Mouse (Mus musculus) layer of hippocampus, postnatal 10 days (tissue): ENCODE measurements around the gene Rab7. TPM values are rescaled to one million over a fixed set of nuclear protein-coding genes. Genes with fewer than 3 reads are reported as not detected.
A peak's percentile ranks its signal among the peaks of the same experiment; 100 is the strongest.

ENCODE experiments used
- DNase-seq, 2 experiments: peaks; one replicate each; pipeline ENCODE4 v3.0.0; 2021; ENCODE audit warnings: low spot score in 2 of 2
- long read RNA-seq: library from polyadenylated mRNA; stranded (forward); transcript quantifications from one replicate; pipeline ENCODE4 v2.0.0, GENCODE M21; 2023
- total RNA-seq, 2 experiments: library from RNA; stranded (reverse); gene quantifications; 2 replicates each; pipeline ENCODE4 v1.2.3; 2021

The Rab7 gene
- 100 to 1,000 TPM; 290 to 295 TPM for total RNA-seq
- long read RNA-seq, transcript Rab7-205 (6 exons, 2,159 nt): major isoform, 498 of 544 reads
- long read RNA-seq, partial matches to known transcripts: 8 of 544 reads
- long read RNA-seq, other reads (novel, unspliced or antisense): 37 of 544 reads

DNA sequence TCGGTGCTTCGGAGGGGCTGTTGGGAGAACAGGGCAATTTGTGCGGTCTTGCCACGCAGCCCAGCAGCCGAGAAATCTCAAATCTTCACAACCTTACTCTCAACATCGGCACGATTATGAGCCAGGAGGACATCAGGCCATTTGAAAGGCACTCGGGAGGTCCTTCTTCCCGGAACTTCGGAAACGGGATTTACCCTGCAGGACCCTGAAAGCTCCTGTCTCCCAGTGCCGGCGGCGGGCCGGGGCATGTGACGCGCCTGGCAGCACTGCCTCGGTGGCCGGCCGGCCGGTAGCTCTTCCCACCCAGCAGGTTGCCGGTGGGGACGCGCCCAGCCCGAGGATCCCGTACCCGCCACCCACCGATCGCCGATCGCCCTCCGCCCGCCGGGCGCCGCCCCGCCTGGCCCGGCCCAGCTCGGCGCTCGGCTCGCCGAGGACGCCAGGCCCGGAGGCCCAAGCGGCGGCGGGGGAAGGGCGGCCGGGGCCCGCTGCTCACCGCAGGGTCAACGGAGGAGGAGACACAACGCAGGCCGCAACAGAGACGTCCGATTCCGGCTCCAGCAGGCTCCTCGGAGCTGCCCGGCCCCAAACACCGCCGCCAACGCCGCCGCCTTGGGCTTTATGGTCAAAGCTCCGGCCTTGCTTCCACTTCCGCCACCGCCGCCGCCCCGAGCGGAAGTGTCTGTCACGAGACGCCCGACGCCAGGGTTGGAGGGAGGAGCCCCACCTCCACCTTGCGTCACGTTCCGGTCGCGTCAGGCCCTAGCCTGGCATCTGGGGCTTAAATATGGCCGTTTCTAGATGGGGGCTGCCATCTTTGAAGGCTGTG lies at the start of gene Rab7:
TSS of gene Rab7 (minus strand) at position 694 of the 829 bp plus-strand sequence.
- DNase-seq: peak; percentile 93 to 96

DNA sequence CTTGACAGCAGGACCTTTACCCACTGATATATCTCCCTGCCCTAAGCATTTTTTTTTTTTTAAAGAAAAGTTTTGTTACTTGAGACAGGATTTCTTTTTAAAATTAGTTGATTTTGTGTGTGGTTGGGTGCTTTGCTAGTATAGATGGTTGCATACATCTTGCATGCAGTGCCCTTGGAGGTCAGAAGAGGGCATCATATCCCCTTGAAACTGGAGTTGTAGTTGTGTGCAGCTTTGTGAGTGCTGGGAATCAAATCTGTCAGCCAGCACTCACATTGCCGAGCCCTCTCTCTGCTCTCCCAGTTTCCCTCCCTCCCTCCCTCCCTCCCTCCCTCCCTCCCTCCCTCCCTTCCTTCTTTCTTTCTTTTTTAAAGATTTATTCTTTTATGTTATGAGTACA lies 43.9 kb upstream of the Rab7 start:
- DNase-seq: no peak

DNA sequence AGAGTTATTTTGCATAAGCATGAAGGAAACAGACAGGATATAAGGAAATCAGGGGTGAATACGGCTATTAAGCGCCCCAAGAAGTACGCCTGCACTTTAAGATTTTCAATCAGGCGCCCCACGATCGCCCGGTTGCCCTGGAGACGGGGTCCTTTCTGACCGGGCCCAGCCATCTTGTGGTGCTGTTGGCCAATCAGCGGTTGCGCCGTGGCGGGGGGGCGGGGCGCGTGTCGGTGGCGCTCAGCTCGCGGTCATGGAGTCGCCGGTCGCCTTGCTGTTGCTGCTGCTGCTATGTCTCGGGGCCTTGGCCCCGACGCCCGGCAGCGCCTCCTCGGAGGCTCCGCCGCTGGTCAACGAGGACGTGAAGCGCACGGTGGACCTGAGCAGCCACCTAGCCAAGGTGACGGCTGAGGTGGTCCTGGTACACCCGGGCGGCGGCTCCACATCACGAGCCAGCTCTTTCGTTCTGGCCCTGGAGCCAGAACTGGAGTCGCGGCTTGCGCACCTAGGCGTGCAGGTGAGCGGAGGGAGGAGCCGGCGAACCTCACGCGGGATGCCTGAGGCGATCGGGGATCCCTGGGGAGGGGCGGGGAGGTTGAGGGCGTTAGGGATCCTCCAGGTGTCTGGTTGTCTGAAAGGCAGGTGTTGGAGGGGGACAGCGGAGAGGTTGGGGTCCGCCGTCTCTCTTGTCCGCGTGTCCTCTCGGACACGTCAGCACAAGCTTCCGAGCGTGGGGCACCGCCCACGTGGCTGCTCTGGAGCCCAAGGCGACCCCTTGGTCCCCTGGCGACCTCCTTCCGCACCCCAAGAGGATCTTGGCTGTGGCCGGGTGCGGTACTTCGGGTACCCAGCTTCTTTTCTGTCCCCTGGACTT lies 39.4 kb upstream of the Rab7 start, which contains the start of gene Rpn1:
TSS of gene Rpn1 (plus strand) at position 205 of the 874 bp plus-strand sequence.
- DNase-seq: peak; percentile 97 to 98

DNA sequence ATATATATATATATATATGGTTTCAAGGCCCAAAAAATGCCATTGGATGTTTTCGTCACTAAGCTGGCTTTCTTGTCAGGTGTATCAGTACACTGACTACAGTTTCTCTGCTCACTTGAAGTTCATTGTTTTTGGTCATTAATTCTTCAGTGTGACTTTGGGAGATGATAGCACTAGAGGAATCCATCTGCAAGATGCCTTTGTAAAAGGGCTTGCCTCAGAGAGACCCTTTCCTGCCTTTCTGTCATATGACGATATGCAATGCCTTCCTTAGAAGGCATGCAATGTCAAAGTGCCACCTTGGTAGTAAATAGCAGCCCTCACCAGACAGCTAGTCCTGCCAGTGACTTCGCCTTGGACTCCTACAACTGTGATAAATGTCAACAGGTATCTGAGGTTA lies 38.6 kb upstream of the Rab7 start:
- DNase-seq: no peak

DNA sequence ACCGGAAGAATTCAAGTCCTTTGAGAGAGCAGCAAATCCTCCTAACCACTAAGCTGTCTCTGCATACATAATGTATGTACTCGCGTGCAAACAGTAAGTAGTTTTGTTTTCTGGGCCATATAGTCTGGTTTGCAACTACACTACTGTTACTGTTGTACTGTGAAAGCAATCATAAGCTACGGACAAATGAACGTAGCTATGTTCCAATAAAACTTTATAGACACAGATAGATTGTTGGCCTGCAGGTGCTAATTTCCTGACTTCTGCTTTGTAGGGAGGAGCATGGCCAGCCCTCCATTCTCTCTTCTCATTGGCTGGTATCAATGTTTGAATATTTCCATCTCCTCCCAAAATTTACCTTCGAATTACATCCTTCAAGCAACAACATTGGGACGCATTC lies 38.0 kb upstream of the Rab7 start:
- no peak for DNase-seq

DNA sequence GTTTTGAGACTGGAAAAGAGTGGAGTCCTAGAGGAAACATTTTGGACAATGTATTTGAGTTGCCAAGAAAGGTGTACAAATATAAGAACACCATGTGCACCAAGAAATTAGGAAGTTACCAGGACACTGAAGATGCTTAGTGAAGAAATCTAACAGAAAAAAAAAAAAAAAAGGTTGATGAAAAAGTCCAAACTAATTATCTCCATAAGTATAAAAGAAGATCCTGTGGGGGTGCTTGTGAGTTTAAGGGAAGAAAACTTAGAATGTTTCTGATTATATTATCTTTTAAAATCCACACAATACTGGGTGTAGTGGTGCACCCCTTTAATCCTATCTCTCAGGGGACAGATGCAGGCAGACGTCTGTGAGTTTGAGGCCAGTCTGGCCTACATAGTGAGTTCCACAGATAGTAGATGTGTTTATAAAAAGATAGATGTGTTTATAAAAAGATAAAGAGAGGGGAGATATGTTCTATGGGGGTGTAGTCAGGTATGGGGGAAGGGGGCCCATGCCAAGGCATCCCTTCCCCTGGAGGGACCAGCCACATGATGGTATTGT lies 31.0 kb upstream of the Rab7 start:
- DNase-seq: no peak

DNA sequence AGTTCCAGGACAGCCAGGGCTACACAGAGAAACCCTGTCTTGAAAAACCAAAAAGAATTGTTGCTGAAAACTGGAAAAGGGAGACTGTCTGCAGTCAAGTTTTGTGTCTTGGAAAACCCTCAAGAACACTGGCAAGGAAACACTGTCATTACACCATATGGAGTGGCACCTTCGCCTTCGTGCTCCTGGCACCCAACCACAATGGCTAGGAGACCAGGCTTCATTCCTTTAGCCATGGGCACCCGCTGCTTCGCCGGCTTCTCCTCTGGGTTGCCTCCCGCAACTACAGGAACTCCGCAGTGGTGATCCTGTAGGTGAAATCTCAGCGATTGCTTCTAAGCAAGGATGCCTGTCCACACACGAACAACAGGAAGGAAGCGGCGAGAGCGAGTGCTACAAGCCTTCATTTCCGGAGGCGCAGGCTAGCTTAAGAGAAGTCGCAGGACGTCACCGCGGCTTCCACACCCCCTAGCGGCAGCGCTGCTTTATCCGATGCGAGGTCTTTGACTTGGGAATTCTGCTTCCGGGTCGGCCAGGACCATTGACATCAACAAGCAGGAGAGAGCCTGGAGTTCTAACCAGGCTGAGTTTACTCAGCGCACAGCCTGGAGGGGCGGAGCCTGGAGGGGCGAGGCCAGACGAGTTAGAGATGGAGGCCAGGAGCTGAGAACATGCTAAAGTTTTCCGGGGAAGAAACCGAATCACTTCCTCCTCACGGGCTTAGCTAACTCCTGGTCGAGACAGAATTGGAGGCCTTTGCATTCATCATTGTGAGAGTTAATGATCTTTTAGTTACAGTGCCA lies 29.9 kb upstream of the Rab7 start:
- DNase-seq: peak; percentile 95

DNA sequence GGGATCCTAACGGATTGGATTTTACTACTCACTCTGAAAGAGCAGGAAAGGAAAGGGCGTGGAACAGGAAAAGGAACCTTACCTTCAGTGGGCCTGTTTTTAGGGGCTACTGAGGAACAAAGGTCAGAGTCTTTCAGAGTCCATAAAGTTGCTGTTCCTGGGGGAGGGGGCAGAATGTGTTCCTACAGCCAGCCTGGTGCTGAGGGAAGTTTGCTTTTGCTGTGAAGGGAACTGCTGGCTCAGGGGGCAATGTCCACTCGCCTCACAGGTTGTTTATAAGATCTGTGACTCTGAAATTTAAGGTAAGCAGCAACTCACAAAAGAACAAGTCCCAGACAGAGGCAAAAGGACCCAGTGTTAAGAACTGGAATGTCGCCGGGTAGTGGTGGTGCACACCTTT lies 26.1 kb upstream of the Rab7 start:
- DNase-seq: no peak

DNA sequence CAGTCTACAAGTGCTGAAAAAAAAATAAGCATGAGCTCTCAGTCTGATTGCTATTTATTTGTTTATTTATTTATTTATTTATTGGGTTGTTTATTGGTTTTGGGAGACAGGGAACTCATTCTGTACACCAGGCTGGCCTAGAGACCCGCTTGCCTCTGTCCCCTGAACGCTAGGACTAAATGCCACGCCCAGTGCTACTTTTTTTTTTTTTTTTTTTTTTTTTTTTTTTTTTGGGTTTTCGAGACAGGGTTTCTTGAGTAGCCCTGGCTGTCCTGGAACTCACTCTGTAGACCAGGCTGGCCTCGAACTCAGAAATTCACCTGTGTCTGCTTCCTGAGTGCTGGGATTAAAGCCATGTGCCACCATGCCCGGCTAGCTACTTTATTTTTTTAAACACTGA lies 25.4 kb upstream of the Rab7 start:
- no peak for DNase-seq

DNA sequence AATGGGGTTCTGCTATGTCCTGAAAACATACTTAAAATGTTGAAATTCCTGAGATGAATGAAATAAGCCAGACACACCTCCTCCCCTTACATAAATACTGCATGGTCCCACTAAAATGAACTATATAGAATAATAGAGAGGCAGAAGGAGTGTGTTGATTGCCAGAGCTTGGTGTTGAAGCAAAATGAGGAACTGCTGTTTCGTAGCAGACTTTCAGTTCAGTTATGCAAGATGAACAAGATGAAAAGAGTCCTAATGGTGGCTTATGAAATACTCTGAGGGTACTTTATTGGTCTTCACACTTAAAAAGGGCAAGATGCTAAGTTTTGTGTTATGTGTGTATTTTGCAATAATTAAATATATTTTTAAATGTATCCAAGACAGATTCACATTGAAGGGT lies 23.7 kb upstream of the Rab7 start:
- no peak for DNase-seq

DNA sequence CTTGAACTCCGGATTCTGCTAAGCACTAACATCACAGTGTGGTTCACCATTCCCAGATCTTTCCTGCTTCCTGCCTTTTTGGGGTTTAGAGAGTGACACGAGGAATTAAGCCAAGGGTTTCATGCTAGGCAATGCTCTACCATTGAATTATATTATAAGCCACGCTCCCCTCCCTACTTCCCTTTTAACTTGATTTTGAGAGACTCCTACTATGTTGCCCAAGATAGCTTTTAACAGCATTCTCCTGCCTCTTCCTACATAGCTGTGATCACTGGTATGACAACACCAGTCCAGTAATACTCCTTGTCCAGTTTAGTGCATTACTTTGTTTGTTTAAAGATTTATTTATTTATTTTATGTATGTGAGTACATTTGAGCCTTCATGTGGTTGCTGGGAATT lies 22.7 kb upstream of the Rab7 start:
- no peak for DNase-seq

DNA sequence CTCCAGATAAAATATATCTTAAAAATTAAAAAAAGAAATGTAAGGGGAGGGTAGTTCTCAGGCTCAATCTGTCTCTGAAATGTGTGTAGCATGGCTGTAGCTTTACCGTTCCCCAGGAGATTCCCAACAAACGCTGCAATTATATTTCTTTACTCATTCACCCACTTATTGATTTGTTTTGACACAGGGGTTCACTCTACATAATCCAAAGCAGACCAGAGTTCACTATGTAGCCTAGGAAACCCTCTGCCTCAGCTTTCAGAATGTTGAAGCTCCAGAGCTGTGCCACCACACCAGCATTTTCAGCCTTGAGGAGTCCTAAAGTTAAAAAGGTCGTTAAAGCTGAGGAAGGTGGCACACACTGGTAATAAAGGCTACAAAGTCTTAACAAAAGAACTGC lies 20.9 kb upstream of the Rab7 start:
- DNase-seq: no peak

DNA sequence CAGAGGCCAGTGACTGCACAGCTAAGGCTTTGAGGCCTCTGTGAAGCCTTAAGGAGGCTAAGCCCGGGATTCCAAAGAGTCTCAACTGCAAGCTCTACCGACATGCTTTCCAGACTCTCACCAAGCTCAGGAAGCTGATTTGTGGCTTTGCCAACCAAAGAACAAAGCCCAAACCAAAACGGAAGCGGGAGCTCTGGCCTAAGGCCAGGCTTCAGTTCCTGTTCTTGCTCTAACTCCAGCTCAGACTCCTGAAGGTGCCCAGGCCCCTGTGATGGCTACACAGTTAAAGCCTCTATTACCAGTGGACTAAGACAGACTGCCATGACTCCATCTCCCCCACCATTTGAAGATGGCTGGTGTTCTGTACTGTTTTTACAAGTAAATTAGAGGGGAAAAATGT lies 20.0 kb upstream of the Rab7 start:
- peak; percentile 16 to 37 for DNase-seq

DNA sequence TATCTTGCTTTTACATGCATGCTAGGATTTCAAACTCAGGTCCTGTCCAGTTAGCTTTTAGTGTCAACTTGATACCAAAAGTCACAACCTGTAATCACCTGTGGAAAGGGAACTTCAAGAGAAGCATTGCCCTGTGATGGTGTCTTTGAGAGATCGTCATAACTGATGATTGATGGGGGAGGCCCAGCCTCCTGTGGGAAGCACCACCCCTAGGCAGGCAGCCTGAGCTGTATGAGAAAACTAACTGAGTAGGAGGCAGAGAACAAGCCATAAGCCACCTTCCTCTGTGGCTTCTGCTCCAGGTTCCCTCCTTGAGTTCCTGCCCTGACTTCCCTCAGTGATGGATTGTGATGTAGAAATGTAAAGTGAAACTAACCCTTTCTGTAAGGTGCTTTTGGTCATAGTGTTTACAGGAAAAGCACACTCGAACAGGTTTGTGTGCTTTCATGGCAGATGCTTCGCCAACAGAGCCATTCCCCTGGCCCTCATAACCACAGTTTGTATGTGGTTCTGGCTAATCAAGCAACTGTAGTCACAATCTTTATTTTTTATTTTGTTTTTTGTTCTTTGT lies 19.1 kb upstream of the Rab7 start:
- DNase-seq: no peak

DNA sequence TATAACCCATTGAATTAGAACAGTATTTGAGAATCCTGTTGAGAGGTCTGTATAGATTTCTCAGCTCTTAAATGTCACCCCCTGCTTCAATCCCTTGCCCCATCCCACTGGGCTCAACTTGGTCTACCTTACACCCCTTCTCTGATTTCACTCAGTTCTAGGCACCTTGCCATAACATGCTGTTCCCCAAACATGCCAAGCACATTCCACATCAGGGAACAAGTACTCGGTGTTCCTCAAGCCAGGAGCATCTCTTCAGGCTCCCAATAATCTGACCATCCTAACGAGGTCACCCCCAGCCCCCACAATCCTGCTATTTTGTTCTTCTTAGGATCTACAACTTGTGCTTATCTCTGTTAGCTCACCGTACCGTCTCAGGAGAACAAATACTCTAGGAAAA lies 17.3 kb upstream of the Rab7 start:
- no peak for DNase-seq

DNA sequence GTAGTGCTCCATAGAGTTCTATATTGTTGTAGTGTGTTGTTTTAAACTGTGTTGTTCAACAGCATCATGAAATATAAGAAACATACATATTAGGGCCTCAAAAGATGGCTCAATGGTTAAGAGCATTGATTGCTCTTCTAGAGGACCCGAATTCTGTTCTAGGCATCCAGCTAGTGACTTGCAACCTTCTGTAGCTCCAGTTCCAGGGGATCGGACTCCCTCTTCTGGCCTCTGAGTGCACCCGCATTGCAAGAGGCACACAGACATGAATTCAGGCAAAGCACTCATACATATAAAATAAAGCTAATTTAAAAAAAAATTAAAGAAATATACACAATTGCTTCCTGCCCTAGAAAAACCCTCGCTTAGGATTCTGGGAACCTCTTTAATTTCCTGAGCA lies 16.3 kb upstream of the Rab7 start:
- DNase-seq: no peak

DNA sequence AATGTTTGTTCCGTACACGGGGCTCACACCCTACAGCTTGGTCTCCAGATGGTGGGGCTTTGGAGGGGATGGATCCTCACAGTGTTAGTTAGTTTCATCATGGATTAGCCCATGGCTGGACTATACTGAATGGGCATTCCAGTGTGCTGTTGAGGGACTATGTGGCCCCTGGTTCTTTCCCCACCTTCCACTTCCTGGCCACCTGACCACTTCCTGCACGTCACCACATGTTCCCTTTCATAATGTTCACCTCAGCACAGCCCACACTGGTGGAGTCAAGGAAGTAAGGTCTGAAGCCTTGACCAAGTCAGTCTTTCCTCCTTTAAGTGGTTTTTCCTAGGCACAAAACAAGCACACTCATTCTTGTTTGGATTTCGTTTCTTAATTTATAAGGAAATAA lies 15.5 kb upstream of the Rab7 start:
- no peak for DNase-seq

DNA sequence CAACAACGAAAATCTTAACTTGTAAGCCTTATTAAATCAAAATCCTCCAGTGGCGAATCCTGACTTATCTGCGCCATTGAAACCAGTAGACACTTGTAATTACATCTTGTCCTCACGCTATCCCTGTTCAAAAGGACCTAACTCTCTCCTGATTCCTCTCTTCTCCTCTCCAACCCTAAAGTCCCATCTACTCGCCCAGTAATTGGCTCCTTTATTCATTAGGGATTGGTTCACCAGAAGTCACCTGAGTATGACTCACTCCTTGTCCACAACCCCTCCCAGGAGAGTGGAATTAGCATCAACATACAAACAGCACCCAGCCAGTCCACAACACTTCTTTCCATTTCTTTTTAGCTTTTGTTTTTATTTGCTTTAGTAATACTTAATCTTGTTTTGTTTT lies 14.8 kb upstream of the Rab7 start:
- no peak for DNase-seq

DNA sequence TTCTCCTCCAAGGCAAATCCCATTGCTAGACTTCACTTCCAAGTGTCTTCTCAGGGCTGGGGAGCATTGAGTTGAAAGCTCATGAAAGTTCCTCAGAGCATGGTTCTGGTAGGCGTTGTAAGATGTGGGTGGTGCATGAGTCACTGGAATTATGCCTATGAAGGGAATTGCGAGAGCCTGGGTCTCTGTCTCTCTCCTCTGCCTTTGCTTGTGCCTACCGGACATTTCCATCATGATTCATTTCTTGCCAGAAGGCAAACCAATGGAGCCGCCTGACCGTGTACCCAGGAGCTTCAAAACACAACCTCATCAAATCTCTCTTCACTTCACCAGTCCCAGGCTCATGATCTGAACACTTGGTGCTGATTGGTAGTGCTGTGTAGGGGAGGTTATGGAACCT lies 11.8 kb upstream of the Rab7 start:
- DNase-seq: no peak

DNA sequence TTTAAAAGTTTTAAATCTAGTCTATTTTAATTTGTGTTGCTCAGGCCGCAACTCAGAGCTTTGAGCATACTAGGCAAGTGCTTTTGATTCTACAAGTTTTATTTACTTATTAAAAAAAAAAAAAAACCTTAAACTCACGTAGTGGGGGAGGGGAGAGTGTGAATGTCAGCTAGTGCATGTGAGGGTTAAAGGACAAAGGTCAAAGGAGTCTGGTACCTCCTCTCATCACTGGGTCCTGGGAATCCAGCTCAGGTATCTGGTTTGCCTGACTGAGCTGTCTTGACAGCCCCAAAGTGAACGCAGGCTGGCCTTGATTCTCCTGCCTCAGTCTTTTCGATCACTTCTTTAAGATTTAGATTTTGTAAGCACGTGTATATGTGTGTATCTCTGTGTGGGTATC lies 10.6 kb upstream of the Rab7 start:
- DNase-seq: no peak
